Mouse (Mus musculus) kidney, adult 9 months (tissue): Measurements from ENCODE around the gene Tmem185b.
A peak's percentile ranks its signal among the peaks of the same experiment; 100 is the strongest.

Experiments
- DNase-seq: peaks from one replicate; pipeline ENCODE4 v3.0.0; 2022

Tmem185b gene

DNA sequence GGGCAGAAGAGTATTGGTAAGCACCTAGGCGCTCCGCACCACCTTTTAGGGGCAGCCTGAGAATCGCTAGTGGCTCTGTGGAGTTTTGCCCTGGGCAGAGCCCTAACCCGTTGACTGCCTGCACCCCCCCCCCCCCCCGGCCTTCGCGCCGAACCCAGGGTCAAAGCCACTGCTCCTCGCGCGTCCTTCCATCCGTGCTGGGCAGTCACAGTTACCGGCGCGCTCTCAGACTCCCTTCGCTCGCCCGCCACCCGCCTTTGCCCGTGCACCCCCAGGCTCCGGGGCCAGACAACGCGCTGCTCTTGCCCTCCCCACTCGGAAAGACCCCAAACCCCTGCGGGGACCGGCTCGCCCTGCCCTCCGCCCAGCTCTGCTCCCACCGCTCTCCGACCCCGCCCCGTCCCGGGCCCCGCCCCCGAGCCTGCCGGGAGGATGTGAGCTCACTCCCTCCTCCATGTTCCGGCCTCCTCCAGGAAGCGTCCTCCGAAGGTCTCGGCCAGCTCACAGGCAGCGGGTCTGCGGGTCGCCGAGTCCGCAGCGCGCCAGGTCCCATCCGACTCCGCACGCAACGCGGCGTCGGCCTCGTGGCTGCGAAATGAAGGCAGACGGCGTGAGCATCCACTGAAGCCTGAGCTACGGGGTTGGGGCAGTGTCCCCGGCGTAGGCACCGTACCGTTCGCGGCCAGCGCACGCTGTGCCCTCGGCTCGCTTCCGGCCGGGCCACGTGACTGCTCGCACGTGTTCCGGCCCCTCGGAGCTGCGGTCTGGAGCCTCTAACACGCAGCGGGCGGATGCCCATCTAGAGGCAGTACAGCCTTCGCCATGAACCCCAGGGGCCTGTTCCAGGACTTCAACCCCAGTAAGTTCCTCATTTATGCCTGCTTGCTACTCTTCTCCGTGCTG is at the start of gene Tmem185b:
Gene Tmem185b (plus strand): TSS at position 472 of the 903 bp plus-strand sequence.
- DNase-seq, result peak; percentile 93

DNA sequence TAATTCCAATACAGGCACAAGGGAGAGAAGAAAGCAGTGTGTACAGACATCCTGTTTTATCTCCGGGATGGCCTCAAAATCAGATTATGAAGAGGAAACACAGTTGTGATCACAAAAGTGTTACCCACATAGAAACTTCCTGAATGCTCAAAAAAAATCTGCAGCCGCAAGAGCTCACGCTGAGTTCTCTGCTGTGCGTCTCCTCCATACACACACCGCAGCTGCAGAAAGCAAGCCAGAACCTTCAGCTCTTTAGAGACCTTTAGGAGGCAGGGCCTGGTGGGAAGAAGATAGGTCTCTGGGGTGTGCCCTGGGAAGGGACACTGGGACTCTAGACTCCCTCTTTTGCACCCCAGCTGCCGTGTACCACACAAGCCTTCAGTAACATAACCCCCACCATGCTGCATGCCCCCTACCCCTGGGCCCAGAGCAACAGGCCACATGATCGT is 49.0 kb upstream of the Tmem185b start:
- DNase-seq, result no peak

DNA sequence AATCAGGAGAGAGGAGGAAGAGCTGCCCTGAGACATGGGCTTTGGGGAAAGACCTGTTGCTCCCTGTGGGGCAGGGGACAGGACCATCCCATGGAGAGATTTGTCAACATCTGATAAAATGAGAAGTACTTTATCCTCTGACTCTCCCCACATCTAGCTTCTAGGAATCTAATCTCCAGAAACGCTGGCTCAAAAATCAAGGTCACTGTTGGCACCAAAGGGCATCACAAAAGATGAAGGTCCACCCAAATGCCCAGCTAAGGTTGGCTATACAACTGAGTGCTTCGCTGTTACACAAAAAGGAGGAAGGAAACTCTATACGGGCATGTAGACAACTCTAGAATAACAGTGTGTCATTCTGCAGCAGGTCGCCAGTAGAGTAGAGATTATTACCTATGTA is 46.3 kb upstream of the Tmem185b start:
- no peak for DNase-seq

DNA sequence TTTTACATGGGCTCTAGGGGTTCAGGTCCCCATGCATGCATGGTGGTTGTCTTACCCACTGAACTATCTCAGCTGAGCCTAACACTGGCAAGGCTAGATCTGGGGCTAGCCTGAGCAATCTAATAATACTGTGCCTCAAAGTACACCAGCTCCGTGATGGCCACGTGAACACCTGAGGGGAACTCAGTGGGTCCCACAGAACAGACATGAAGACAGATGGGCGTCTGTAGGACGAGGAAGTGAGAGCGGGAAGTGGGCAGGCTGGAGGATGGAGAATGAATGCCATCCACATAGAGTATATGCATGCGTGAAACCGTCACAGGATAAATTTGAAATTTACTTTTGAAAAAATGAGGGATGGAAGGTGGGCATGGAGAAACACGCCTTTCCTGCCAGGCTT is 45.3 kb upstream of the Tmem185b start:
- no peak for DNase-seq

GRCm38 (mm10) chr1:119481205-119481932 is 44.6 kb upstream of the Tmem185b start:
- no peak for DNase-seq

- DNase-seq, result no peak
Measured at GRCm38 (mm10) chr1:119482891-119483290, 43.1 kb upstream of the Tmem185b start.

- DNase-seq, result peak; percentile 62
Measured at GRCm38 (mm10) chr1:119484457-119484856, 41.5 kb upstream of the Tmem185b start.

DNA sequence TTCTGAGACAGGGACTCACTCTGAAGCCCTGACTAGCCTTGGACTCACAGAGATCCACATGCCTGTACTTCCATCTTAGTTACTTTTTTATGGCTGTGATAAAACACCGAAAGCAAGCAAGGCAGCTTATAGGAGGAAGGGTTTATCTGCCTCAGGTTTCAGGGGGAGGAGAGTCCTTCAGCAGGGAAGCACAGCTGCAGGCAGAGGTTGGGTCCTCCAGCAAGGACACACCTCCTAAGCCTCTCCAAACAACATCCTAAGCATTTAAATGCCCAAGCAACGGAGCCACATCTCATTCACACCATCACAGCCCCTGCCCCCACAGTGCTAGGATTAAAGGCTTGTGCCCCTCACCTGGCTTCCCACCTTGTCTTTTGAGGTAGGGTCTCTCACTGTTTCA is 40.1 kb upstream of the Tmem185b start:
- no peak for DNase-seq

DNA sequence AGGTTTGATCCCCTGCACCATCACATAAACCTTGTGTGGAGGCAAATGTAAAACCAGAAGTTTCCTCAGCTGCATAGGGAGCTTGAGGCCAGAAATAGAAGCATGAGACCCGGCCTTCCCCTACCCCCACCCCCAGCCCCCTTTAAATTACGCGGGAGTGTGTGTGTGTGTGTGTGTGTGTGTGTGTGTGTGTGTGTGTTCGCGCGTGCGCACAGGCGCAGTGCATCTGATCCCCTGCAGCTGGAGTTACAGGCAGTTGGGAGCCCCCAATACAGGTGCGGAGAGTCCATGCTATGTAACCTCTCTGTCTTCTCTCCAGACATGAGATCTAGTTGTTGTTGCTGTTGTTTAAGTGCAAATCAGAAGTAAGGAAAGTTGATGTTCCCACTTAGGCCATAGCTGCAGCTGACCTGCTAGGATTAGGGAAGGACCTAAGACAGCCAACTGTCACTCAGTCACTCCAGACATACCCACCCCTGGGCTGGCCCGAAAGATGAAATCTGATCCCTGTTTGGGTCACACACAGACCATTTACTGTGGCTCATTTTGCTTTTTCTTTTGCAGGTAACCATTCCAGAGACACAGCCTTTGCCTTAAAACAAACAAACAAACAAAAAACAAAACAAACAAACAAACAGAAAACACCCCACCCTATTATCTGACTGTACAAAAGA is 37.9 kb upstream of the Tmem185b start:
- no peak for DNase-seq

GRCm38 (mm10) chr1:119490765-119491164 is 35.2 kb upstream of the Tmem185b start:
- DNase-seq, result no peak

GRCm38 (mm10) chr1:119492097-119492496 is 33.9 kb upstream of the Tmem185b start:
- DNase-seq, result peak; percentile 95

GRCm38 (mm10) chr1:119492505-119492904 is 33.5 kb upstream of the Tmem185b start:
- no peak for DNase-seq

- DNase-seq, result no peak
Measured at GRCm38 (mm10) chr1:119494024-119494711, 31.8 kb upstream of the Tmem185b start.

- no peak for DNase-seq
Measured at GRCm38 (mm10) chr1:119494712-119495395, 31.1 kb upstream of the Tmem185b start.

DNA sequence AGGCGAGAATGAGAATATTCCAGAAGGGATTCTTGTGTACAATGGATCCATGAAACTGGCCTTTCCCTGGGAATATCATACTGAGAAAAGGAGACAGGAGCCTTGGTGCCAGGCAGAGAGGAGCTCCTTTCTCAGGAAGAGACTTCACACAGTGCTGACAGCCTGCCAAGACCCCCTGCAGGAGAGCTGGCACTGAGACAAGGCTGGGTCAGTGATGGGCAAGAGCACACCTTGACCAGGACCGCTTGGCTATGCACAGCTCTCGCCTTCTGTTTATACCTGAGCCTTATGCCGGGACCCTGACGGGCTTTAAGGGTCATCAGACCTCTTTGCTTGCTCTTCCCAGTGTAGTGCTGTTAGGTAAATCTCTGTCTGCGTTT is 30.6 kb upstream of the Tmem185b start:
- peak; percentile 76 for DNase-seq

- no peak for DNase-seq
Measured at GRCm38 (mm10) chr1:119497346-119498004, 28.5 kb upstream of the Tmem185b start.

DNA sequence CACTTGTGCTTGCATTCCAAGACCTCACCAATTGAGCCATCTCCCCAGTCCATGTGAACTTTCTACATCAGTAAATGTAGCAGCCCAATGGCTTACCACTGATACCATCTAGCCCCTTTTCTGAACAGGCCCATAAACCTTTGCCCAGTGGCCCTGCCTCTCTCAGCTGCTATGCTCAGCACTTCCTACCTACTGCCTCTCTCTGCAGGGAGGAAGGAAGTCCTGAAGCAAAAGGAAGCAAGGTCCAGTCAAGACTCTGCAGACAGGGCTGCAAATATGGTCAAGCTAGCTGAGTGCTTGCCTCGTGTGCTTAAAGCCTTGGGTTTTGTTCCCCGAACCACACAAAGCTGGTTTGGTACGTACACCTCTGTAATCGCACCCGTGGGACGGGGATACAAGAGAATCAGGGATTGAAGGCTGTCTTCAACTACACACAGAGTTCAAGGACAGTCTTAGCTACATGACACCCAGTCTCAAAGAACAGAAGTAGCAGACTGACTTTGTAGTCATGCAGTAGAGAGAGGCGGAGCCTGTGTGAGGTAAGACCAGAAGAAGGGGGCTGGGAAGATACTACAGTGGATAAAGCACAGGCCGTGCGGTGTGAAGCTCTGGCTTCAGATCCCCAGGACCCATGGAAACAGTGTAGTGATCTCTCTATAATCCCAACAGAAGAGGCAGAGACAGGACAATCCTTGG is 27.3 kb upstream of the Tmem185b start:
- peak; percentile 58 for DNase-seq

- DNase-seq, result no peak
Measured at GRCm38 (mm10) chr1:119499456-119499855, 26.5 kb upstream of the Tmem185b start.

DNA sequence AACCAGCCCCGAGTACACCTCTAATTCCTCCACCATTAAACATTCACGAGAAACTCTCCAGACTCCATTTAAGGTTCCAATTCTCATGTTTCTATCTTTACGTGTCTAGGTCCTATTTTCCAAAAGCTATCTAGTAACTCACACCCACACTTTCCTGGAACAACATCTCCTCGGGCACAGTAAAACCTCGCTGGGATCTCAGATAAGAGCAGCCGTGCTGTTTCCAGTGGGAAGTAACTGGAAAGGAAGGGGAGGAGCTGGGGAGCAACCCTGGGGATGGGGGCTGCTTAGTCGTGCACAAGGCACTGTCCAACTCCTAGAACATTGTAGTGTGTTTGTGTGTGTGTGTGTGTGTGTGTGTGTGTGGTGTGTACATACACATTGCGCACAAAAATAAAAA is 24.1 kb upstream of the Tmem185b start:
- DNase-seq, result no peak

GRCm38 (mm10) chr1:119502729-119503128 is 23.2 kb upstream of the Tmem185b start:
- DNase-seq, result no peak

DNA sequence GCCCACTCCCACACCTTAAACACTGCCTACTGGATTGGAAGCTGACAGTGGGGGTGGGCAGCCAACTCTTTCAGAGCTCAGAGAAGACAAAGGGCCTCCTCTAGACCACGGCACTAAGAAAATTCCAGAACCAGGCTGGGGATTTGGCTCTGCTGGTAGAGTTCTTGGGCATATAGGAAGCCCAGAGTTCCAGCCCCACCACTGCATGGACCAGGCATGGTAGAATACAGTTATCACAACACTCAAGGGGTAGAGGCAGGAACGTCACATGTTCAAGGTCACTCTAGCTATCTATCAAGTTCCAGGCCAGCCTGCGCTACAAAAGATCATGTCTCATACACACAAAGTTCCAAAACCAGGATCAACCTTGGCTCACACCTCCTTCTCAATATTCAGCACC is 22.8 kb upstream of the Tmem185b start:
- no peak for DNase-seq
